Mouse (Mus musculus): ENCODE data around the gene Mtor.
A peak's percentile ranks its signal among the peaks of the same experiment; 100 is the strongest.

Gene Mtor

GRCm38 (mm10) chr4:148593996-148594395, 145.6 kb downstream of the Mtor start:
- DNase-seq (ENCODE audit: low spot score in 2 of 2), result no peak

GRCm38 (mm10) chr4:148595916-148596315, 147.5 kb downstream of the Mtor start:
- DNase-seq (ENCODE audit: low spot score in 2 of 2), result no peak

GRCm38 (mm10) chr4:148596731-148597130, 148.3 kb downstream of the Mtor start:
- no peak for DNase-seq (ENCODE audit: low spot score in 2 of 2)

- no peak for DNase-seq (ENCODE audit: low spot score in 2 of 2)
These were observed 150.4 kb downstream of the Mtor start for GRCm38 (mm10) chr4:148598826-148599225.

DNA sequence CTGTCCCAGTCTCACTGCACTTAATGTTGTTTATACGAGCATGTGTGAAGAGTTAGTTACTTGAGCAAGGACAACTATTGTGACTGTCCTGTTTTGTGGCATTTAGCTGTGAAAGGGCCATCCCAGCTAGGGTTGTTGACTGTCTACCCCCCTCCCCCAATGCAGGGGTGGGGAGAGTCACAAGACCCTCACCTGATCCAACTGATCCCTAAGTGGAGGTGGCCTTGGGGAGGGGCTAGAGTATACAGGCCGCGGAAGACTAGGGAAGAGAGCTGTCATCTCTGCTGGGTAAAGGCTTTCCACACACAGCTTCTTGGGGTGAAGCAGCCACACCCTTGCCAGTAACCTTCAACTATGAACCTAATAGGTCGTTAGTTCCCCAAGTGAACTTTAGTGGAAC, 151.9 kb downstream of the Mtor start:
- no peak for DNase-seq (ENCODE audit: low spot score in 2 of 2)

GRCm38 (mm10) chr4:148601871-148602270, 153.5 kb downstream of the Mtor start:
- DNase-seq (ENCODE audit: low spot score in 2 of 2), result no peak

DNA sequence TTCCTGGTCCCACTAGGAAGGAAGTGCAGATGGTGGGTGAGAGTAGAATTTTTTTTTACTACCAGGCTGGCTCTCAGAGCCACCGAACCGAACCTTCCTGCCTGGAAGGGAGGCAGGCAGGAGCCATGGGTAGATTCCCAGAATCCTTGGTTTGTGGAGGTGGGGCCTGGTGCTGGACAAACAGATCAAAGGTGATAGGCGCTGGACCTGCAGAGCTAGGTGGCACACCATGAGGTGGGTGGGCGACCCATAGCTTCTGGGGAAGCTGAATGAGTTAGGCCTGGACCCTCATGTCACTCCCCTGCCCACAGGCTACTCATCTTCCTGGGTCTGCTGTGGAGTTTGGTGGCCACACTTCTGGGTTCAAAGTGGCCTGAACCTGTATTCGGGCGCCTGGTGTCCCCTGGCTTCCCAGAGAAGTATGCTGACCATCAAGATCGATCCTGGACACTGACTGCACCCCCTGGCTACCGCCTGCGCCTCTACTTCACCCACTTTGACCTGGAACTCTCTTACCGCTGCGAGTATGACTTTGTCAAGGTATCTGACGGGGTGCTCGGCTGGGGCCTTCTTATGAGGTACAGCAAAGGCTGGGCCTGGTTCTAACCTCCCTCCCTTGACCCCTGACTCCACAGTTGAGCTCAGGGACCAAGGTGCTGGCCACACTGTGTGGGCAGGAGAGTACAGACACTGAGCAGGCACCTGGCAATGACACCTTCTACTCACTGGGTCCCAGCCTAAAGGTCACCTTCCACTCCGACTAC, 154.1 kb downstream of the Mtor start, which contains the start of gene Masp2:
Masp2 (plus strand) TSS at position 198 of the 764 bp plus-strand sequence.
- DNase-seq (ENCODE audit: low spot score in 2 of 2), result no peak

GRCm38 (mm10) chr4:148603376-148604139, 155.1 kb downstream of the Mtor start:
- no peak for DNase-seq (ENCODE audit: low spot score in 2 of 2)

- DNase-seq (ENCODE audit: low spot score in 2 of 2), result no peak
These were observed 155.7 kb downstream of the Mtor start for GRCm38 (mm10) chr4:148604141-148604540.

DNA sequence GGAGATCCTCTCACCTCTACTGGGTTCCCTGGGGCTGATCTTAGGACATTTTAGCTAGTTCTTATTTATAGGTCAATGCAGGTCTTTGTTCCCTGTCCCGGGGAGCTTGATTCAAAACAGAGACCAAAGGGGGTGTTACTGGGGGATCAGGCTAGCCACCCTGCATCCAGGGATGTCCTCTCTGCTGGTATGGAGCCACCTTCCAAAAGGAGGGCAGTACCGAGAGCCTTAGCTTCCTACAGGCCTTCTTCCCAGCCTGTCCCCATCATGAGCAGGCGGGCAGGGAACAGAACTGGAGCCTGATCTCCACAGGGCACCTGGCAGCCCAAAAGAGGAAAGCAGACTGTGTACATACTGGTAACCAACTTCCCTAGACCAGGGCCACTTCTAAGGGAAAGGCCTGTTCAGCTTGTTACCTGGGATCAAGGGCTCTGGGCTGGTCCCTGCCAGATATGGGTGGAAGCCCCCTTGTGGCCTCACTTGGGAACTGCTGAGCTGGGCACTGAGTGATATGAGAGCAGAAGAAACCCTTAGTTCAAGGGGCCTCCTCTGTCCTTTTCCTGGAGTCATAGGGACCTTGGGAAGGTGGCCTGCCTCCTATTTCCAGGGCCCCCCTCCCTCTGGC, 156.2 kb downstream of the Mtor start:
- peak in 1 of 2 experiments; percentile 57 for DNase-seq (ENCODE audit: low spot score in 2 of 2)
